Mouse (Mus musculus) bone marrow, adult 2 months (tissue): ENCODE measurements around the gene Skap2. TPM values are rescaled to one million over a fixed set of nuclear protein-coding genes. Genes with fewer than 3 reads are reported as not detected.

Experiments
- H3K27ac ChIP-seq: fragments of 200-500 bp; 2 replicates; pipeline ENCODE4 v1.5.1; 2012; ENCODE audit warnings: low read depth, mild to moderate bottlenecking, control low read depth, inconsistent platforms, low read length; ENCODE audit not compliant: control insufficient read depth, poor library complexity, insufficient read depth
- H3K4me1 ChIP-seq: fragments of 200-500 bp; 2 replicates; pipeline ENCODE4 v1.6.1; 2011; ENCODE audit warnings: low read length; ENCODE audit not compliant: control insufficient read depth, insufficient read depth
- H3K4me3 ChIP-seq: fragments of 200-500 bp; replicated peaks from 2 replicates; pipeline ENCODE3; 2011; ENCODE audit warnings: mild to moderate bottlenecking, low read depth, low read length, control low read depth; ENCODE audit not compliant: control insufficient read depth
- CTCF ChIP-seq: fragments of 200-500 bp; IDR thresholded peaks from 2 replicates; pipeline ENCODE4 v1.5.1; 2011; ENCODE audit warnings: low read length, control low read depth; ENCODE audit not compliant: control insufficient read depth, insufficient read depth
- POLR2A ChIP-seq: fragments of 200-500 bp; IDR thresholded peaks from 2 replicates; pipeline ENCODE4 v1.6.1; 2011; ENCODE audit warnings: low read depth, mild to moderate bottlenecking, control low read depth, low read length, borderline replicate concordance; ENCODE audit not compliant: control insufficient read depth
- WGBS: fragments of 180-500 bp; shearing (Covaris S2); methylation state at CpG from one replicate; pipeline ENCODE4 v1.1.7; 2018; 5-methylcytosine and 5-hydroxymethylcytosine counted together
- polyA plus RNA-seq: library from polyadenylated mRNA; stranded (reverse); fragments of >200 nt; gene quantifications from 2 replicates; pipeline ENCODE4 v1.2.4, GENCODE M21; 2011; ENCODE audit warnings: low replicate concordance; ENCODE audit not compliant: missing spikeins, insufficient read depth, insufficient read length

Skap2 gene
- polyA plus RNA-seq, 1 experiment = 102 TPM

DNA sequence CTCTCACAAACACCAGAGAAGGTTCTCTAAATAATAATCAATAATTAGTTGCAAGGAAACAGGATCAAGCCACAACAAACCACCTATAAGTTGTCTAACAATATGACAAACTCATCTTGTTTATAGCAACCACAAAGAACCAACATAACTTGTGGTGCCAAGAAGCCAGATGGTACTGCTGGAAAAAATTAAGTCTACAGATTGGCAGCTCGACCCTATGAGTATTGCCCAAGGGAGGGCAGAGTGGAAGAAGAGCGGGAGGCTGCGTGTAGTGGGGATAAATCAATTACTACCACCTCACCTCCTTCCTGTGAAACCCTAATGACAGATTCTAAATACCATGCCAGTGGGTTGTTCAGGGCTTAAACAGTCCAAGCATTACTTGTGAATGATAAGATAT lies 34.7 kb downstream of the Skap2 start:
- Histone ChIP-seq H3K4me1 (no peaks in the 10 kb centered on the region), H3K4me3 (no peak overlapping the region), H3K27ac (no peak overlapping the region)
- 69% methylated on average over 3 of the region's 3 CpGs for WGBS
- no peak for TF ChIP-seq CTCF
- TF ChIP-seq POLR2A = no peak

- Histone ChIP-seq H3K27ac (no peak overlapping the region), H3K4me1 (no peaks in the 10 kb centered on the region), H3K4me3 (no peak overlapping the region)
- no peak for TF ChIP-seq POLR2A
- TF ChIP-seq CTCF = no peak
- WGBS = 82% methylated on average over 4 of the region's 4 CpGs
Observed at GRCm38 (mm10) chr6:51975751-51976150, 36.6 kb downstream of the Skap2 start.

- WGBS = 11% methylated on average over 4 of the region's 4 CpGs
- Histone ChIP-seq H3K27ac (no peak overlapping the region), H3K4me1 (no peaks in the 10 kb centered on the region), H3K4me3 (no peak overlapping the region)
- TF ChIP-seq CTCF (no peak), POLR2A (no peak)
Observed at GRCm38 (mm10) chr6:51958992-51959391, 53.4 kb downstream of the Skap2 start.

- WGBS = 67% methylated on average over 4 of the region's 4 CpGs
- Histone ChIP-seq H3K4me1 (no peaks in the 10 kb centered on the region), H3K27ac (no peak overlapping the region), H3K4me3 (no peak overlapping the region)
- TF ChIP-seq CTCF (no peak), POLR2A (no peak)
Observed at GRCm38 (mm10) chr6:51956048-51956792, 56.1 kb downstream of the Skap2 start.

DNA sequence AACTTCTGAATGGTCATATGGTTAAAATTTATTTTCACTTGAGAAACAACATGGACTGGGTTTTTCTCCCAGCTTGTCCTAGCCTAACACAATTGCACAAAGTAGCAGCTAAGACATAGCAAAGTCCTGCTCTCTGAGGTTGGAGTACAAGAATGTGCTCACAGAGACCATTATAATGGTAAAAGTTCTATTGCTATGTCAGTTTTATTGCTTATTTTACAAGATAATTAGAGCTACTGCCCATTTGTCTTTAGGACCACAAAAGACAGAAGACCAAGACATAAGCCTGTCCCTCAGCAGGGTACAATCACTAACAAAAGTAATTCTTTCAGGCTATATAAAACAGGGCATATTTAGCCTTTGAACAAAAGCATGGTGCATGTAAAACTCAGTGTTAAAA lies 64.7 kb downstream of the Skap2 start:
- no peaks in the 10 kb centered on the region; the same call in 1 of the 2 replicates for H3K4me1 ChIP-seq

DNA sequence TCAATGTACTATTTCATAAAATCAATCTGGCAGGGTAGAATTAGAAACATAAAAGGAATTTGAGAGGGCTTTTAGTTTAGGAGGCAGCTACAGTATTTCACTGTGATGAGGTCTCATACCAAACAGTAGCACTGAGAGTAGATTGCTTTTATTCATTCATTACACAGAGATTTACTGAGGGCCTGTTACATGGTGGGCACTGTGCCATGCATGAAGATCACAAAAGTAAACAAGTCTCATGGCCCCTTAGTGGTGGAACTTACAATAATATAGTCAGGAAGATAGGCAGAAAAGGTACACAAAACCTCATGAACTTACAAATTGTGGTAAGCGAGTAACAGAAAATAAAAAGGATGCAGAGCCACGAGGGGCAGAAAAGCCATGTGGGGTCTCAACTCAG lies 67.4 kb downstream of the Skap2 start:
- TF ChIP-seq CTCF (no peak), POLR2A (no peak)
- H3K4me3 ChIP-seq = no peak overlapping the region
- WGBS = 70% methylated on average over 2 of the region's 2 CpGs
- H3K27ac ChIP-seq = no peak overlapping the region
- no peaks in the 10 kb centered on the region for H3K4me1 ChIP-seq

More for the DNA sequence above, 64.7 kb downstream of the Skap2 start:
- H3K4me3 ChIP-seq = no peak overlapping the region
- H3K27ac ChIP-seq = no peak overlapping the region
- TF ChIP-seq CTCF (no peak), POLR2A (no peak)

GRCm38 (mm10) chr6:51933998-51934397 lies 78.4 kb downstream of the Skap2 start:
- TF ChIP-seq CTCF = no peak
- H3K4me3 ChIP-seq = no peak overlapping the region
- H3K27ac ChIP-seq = no peak overlapping the region
- WGBS = 69% methylated on average over 4 of the region's 4 CpGs
- H3K4me1 ChIP-seq = no peaks in the 10 kb centered on the region; the same call in 1 of the 2 replicates

DNA sequence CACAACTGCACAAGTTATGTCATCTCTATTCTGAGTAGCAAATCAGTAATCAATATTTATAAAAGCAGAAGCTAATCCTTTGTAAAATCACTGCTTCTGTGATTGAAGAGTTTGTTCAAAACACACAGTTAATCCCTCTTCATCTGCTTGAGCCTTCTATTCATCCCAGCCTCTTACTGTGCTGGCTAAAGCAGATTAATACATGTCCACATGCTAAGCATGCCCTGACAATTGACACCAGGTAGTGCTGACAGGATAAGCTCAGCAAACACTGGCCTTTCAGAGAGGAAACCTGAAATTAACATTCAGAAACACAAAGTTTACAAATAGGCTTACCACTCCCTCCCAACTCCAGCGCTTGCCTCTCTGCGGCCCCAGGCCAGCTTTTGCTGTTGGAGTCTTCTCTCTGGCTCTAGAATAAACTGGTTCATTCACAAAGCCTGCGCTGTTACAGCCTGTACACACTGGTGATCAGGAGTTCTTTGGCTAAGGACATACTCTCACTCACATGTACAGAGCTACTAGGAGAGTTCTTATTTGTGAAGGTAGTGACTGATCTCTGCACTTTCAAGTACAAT lies 79.2 kb downstream of the Skap2 start:
- TF ChIP-seq POLR2A = no peak
- TF ChIP-seq CTCF = no peak
- 92% methylated on average over 3 of the region's 3 CpGs for WGBS
- no peak overlapping the region for H3K27ac ChIP-seq
- no peak overlapping the region for H3K4me3 ChIP-seq
- H3K4me1 ChIP-seq = no peaks in the 10 kb centered on the region; the same call in 1 of the 2 replicates

- TF ChIP-seq CTCF (no peak), POLR2A (no peak)
- Histone ChIP-seq H3K27ac (no peak overlapping the region), H3K4me3 (no peak overlapping the region), H3K4me1 (no peaks in the 10 kb centered on the region)
- WGBS = 71% methylated on average over 3 of the region's 3 CpGs
Observed at GRCm38 (mm10) chr6:51927101-51927500, 85.2 kb downstream of the Skap2 start.
